ENCODE assay signal across 20 mouse cellular contexts in genomic region chr13:13583473-13583872, GRCm38 (mm10).
"Had no signal": no experiment of that assay in that cellular context is flagged by ENCODE, and none has a peak within 500 bp of the region (broad histone marks: within the 10 kb centered on the region; RNA-seq: fewer than 3 reads in every experiment).

No protein-coding gene starts in this region.

- DNase-seq: kidney, adult 11 months; kidney, adult 8-10 months; kidney, postnatal 14 days; kidney, postnatal 4 days; left cerebral cortex, postnatal 4 days; lung, adult 2 months; retina, postnatal 1 day; right cerebral cortex, postnatal 25 days; spleen, adult 18-20 months; thymus, adult 18-20 months; thymus, postnatal 36 days had no signal

- H3K4me2 ChIP-seq: intestine, embryonic 15.5 days; limb, embryonic 13.5 days; midbrain, embryonic 13.5 days; neural tube, embryonic 13.5 days had no signal

- H3K4me3 ChIP-seq: intestine, embryonic 15.5 days; limb, embryonic 13.5 days; megakaryocyte, embryonic 14.5 days; midbrain, embryonic 10.5 days; midbrain, embryonic 13.5 days; myocyte; neural tube, embryonic 13.5 days had no signal

- H3K9me3 ChIP-seq: intestine, embryonic 15.5 days; limb, embryonic 13.5 days; megakaryocyte, embryonic 14.5 days; midbrain, embryonic 10.5 days; midbrain, embryonic 13.5 days; neural tube, embryonic 13.5 days had no signal

- H3K27ac ChIP-seq: intestine, embryonic 15.5 days; limb, embryonic 13.5 days; midbrain, embryonic 10.5 days; midbrain, embryonic 13.5 days; neural tube, embryonic 13.5 days had no signal

- H3K4me1 ChIP-seq: intestine, embryonic 15.5 days; limb, embryonic 13.5 days; midbrain, embryonic 10.5 days; midbrain, embryonic 13.5 days; neural tube, embryonic 13.5 days had no signal

- H3K36me3 ChIP-seq: intestine, embryonic 15.5 days; limb, embryonic 13.5 days; midbrain, embryonic 10.5 days; midbrain, embryonic 13.5 days; neural tube, embryonic 13.5 days had no signal

- H3K9ac ChIP-seq: intestine, embryonic 15.5 days; limb, embryonic 13.5 days; midbrain, embryonic 13.5 days; neural tube, embryonic 13.5 days had no signal

- H3K27me3 ChIP-seq: intestine, embryonic 15.5 days; limb, embryonic 13.5 days; megakaryocyte, embryonic 14.5 days; midbrain, embryonic 13.5 days; neural tube, embryonic 13.5 days had no signal

- ATAC-seq: hindbrain, embryonic 16.5 days; intestine, embryonic 15.5 days; midbrain, embryonic 13.5 days; midbrain, embryonic 16.5 days had no signal
